Mouse (Mus musculus): ENCODE data around the gene Eef1akmt2. TPM values are rescaled to one million over a fixed set of nuclear protein-coding genes. Genes with fewer than 3 reads are reported as not detected.

Gene Eef1akmt2
- polyA plus RNA-seq, 1 experiment from 2014 or later: 78.3 TPM

DNA sequence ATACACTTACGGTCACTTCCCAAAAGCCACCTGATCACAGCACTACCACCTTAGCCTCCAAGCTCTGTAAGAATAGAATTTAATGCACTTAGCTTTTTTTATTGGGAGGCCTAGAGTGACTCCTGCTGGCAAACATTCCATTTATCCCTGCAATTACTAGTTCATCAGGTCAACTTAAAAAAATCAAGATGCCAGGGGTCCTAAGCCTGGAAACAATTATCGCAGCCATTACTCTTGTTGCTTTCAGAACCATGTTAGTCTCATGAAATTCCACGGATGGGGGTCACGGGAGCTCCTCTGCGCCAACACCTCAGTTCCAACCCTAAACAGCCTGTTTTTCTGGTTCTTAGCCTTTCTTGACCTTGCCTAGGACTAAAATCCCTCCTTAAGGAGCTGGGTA lies 37.4 kb downstream of the Eef1akmt2 start:
- Histone ChIP-seq H3K27me3 (no peaks in the 10 kb centered on the region), H3K36me3 (no peaks in the 10 kb centered on the region), H3K9ac (no peak overlapping the region), H3K9me3 (no peaks in the 10 kb centered on the region), H3K4me1 (peaks cover 52% of the 10 kb centered on the region), H3K27ac (no peak overlapping the region), H3K4me3 (no peak overlapping the region), H3K4me2 (replicated peaks) (peak overlapping the region; percentile 22)
- ATAC-seq (ENCODE audit: low FRiP score, low read depth): no peak
- WGBS: 14% methylated on average over 5 of the region's 5 CpGs

GRCm38 (mm10) chr7:132814089-132814450 lies 38.4 kb downstream of the Eef1akmt2 start:
- Histone ChIP-seq H3K36me3 (no peaks in the 10 kb centered on the region), H3K4me3 (peak overlapping the region; percentile 66), H3K4me2 (replicated peaks) (peak overlapping the region; percentile 86), H3K4me1 (peaks cover 62% of the 10 kb centered on the region), H3K9me3 (no peaks in the 10 kb centered on the region), H3K27ac (peak overlapping the region; percentile 94), H3K27me3 (no peaks in the 10 kb centered on the region), H3K9ac (peak overlapping the region; percentile 91)
- WGBS: under 1% methylated on average over 7 of the region's 7 CpGs
- peak; percentile 4; the same call in 1 of the 2 replicates for ATAC-seq (ENCODE audit: low FRiP score, low read depth)

- no peaks in the 10 kb centered on the region for H3K27me3 ChIP-seq
- H3K4me3 ChIP-seq: peak within 1 kb of the TSS; percentile 66
- peak within 1 kb of the TSS; percentile 86 for H3K4me2 ChIP-seq (replicated peaks)
- H3K9ac ChIP-seq: peak within 1 kb of the TSS; percentile 91
- no peaks in the 10 kb centered on the region for H3K36me3 ChIP-seq
- H3K9me3 ChIP-seq: no peaks in the 10 kb centered on the region
- H3K4me1 ChIP-seq: peaks cover 67% of the 10 kb centered on the region
- ATAC-seq (ENCODE audit: low FRiP score, low read depth): peak; percentile 55
- WGBS: under 1% methylated on average over 68 of the region's 85 CpGs
- peak within 1 kb of the TSS; percentile 94 for H3K27ac ChIP-seq
Observed at GRCm38 (mm10) chr7:132813416-132814088, 38.9 kb downstream of the Eef1akmt2 start, which contains the start of gene Fam53b. Gene Fam53b (minus strand): TSS chr7:132813886.

DNA sequence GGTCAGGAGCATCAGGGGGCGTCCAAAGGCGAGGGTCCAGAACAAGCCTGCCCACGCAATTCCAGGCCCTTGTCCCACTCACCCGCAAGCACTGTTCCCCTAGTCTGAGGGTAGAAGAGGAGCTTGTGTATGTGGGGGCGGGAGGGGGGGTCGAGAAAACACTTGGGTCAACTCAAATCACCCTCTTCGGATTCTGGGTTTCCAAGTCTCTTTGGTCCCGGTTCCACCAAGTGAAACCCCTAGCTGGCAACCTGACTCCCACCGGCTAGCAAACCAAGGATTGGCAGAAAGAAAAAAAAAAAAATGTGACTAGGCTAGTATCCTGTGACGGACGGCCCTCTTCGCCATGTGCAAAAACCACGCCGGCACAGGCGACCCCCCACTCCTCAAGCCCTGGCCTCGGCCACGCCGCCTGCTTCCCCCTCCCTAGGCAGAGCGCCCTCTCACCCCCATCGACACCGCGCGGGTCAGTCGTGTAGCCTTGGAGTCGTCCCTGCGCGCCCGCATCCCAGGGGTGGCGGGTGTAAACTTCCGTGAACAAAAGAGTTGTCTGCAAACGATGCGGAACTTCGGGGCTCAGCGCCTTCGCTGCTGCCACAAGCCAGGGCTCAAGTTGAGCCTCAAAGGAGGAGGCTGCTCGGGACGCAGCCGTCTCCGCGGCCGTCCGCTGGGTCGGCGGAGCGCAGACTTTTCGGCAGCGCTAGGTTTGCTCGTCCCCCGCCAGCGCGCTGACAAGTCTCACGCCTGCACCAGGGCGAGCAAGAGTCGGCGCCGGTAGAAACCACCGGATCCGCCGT lies 39.7 kb downstream of the Eef1akmt2 start:
- Histone ChIP-seq H3K9ac (peak overlapping the region; percentile 91), H3K27me3 (no peaks in the 10 kb centered on the region), H3K36me3 (no peaks in the 10 kb centered on the region), H3K4me3 (peak overlapping the region; percentile 66), H3K27ac (peak overlapping the region; percentile 94), H3K4me1 (peaks cover 71% of the 10 kb centered on the region), H3K9me3 (no peaks in the 10 kb centered on the region), H3K4me2 (replicated peaks) (peak overlapping the region; percentile 86)
- 0 out of 2 replicates have a peak, but pooled peaks have one; percentile 7 for ATAC-seq (ENCODE audit: low FRiP score, low read depth)
- under 1% methylated on average over 59 of the region's 59 CpGs for WGBS

DNA sequence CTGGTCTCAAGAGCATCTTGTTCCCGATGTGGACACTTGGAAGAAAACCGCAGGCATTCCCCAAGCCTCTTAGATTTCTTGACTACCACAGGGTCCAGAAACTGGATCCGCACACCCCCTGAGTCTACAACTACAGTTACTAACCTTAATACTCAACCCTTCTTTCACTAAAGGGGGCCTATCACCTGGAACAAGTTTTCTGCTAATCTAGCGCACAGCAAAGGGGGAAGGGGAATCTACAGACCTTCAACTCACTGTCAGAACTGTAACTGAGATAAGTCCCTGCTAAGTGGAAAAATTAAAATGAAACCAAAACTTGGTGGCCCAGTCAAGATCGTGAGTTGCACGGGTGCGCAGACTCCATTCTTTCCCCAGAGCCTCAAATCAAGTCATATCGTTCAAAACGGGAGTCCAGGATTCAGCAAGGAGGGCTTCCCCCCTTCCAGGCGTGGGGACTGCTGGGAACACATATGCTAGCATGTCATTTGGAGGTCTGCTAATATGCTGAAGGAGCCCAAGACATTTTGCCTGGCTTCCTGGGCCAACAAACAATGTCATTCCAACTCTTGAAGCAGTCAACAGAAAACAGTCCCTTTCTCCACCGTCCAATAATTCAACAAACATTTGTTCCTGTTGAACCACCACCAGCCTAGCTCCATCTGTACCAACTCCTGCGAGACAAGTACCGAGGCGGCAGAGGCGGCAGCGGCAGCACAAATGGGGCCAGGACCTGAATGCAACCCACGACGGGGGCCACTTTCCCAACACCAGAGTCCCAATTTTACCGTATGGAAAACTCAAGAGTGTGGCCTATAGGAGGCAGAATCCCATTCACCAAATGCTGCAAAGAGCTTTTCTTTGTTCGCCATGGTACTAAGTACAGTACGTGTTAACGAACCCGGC lies 40.5 kb downstream of the Eef1akmt2 start:
- H3K4me3 ChIP-seq: peak overlapping the region; percentile 66

GRCm38 (mm10) chr7:132810879-132811278 lies 41.6 kb downstream of the Eef1akmt2 start:
- ATAC-seq (ENCODE audit: low FRiP score, low read depth): peak; percentile 28; the same call in 1 of the 2 replicates
- H3K9ac ChIP-seq: no peak overlapping the region
- WGBS: 21% methylated on average over 1 of the region's 1 CpGs
- H3K9me3 ChIP-seq: no peaks in the 10 kb centered on the region
- peak overlapping the region; percentile 85 for H3K27ac ChIP-seq
- H3K4me2 ChIP-seq (replicated peaks): peak overlapping the region; percentile 86
- H3K27me3 ChIP-seq: no peaks in the 10 kb centered on the region
- 0 out of 2 replicates have a peak, but pooled peaks cover 11% of the 10 kb centered on the region for H3K36me3 ChIP-seq
- peaks cover 86% of the 10 kb centered on the region for H3K4me1 ChIP-seq
- H3K4me3 ChIP-seq: peak overlapping the region; percentile 66

More for the DNA sequence above, 40.5 kb downstream of the Eef1akmt2 start:
- no peaks in the 10 kb centered on the region for H3K27me3 ChIP-seq
- no peak for ATAC-seq (ENCODE audit: low FRiP score, low read depth)
- H3K4me2 ChIP-seq (replicated peaks): peak overlapping the region; percentile 86
- peak overlapping the region; percentile 91 for H3K9ac ChIP-seq
- WGBS: 8% methylated on average over 23 of the region's 23 CpGs
- H3K9me3 ChIP-seq: no peaks in the 10 kb centered on the region
- H3K4me1 ChIP-seq: peaks cover 79% of the 10 kb centered on the region
- H3K27ac ChIP-seq: peak overlapping the region; percentile 94; the same call in 1 of the 2 replicates
- 0 out of 2 replicates have a peak, but pooled peaks cover 3% of the 10 kb centered on the region for H3K36me3 ChIP-seq

GRCm38 (mm10) chr7:132810368-132810767 lies 42.1 kb downstream of the Eef1akmt2 start:
- Histone ChIP-seq H3K4me1 (peaks cover 83% of the 10 kb centered on the region), H3K4me2 (replicated peaks) (peak overlapping the region; percentile 86), H3K9me3 (no peaks in the 10 kb centered on the region), H3K4me3 (peak overlapping the region; percentile 66), H3K9ac (peak overlapping the region; percentile 40; the same call in 1 of the 2 replicates), H3K27ac (peak overlapping the region; percentile 85), H3K27me3 (no peaks in the 10 kb centered on the region), H3K36me3 (0 out of 2 replicates have a peak, but pooled peaks cover 11% of the 10 kb centered on the region)
- 8% methylated on average over 6 of the region's 6 CpGs for WGBS
- ATAC-seq (ENCODE audit: low FRiP score, low read depth): no peak

- H3K27me3 ChIP-seq: no peaks in the 10 kb centered on the region
- H3K36me3 ChIP-seq: 0 out of 2 replicates have a peak, but pooled peaks cover 11% of the 10 kb centered on the region
- H3K4me2 ChIP-seq (replicated peaks): peak overlapping the region; percentile 86
- 27% methylated on average over 6 of the region's 6 CpGs for WGBS
- peak overlapping the region; percentile 54; the same call in 1 of the 2 replicates for H3K9ac ChIP-seq
- peaks cover 80% of the 10 kb centered on the region for H3K4me1 ChIP-seq
- peak overlapping the region; percentile 85; the same call in 1 of the 2 replicates for H3K27ac ChIP-seq
- 0 out of 2 replicates have a peak overlapping the region, but pooled peaks have one; percentile 10 for H3K4me3 ChIP-seq
- no peak for ATAC-seq (ENCODE audit: low FRiP score, low read depth)
- no peaks in the 10 kb centered on the region for H3K9me3 ChIP-seq
Observed at GRCm38 (mm10) chr7:132809721-132810120, 42.8 kb downstream of the Eef1akmt2 start.

DNA sequence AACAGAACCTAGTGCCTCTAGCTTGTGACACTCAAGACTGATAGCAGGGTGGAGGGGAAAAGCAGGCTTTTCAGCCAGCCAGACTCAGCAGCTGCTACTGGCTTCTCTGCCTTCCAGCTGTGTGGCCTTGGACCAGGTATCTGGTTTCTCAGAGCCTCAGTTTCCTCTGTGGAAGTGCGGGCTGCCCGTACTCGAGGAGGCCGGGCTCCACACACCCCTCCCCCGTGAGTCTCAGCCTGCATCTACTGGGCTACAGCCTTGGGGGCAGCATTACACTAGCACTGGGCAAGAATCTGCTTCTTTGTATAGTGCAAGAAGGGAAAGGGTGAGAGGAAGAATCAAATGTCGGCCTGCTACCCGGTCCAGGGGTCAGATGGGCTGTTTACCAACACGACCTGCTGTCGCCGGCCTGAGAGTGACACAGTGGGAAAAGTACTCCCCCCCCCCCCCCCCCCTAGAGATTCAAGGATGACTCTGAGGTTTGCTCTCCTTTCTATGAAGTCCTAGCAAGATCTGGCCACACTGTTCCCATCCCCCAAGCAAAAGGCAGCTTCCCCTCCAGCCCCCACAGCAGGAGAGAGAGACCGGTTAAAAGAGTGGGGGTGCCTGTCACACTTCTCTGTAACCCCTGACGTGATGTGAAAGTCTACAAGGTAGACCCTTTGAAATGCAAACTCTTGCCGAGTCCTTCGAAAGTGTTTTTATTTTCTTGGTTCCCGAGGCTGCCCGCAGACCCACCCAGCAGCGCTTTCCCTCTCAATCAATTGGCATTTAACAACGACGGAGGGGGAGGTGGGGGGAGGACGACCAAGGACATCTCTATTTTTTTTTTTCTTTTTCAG lies 43.4 kb downstream of the Eef1akmt2 start:
- Histone ChIP-seq H3K4me2 (replicated peaks) (peak overlapping the region; percentile 86), H3K27ac (peak overlapping the region; percentile 85; the same call in 1 of the 2 replicates), H3K4me3 (peak overlapping the region; percentile 10), H3K36me3 (0 out of 2 replicates have a peak, but pooled peaks cover 11% of the 10 kb centered on the region), H3K9ac (peak overlapping the region; percentile 54; the same call in 1 of the 2 replicates), H3K4me1 (peaks cover 80% of the 10 kb centered on the region), H3K9me3 (no peaks in the 10 kb centered on the region), H3K27me3 (no peaks in the 10 kb centered on the region)
- ATAC-seq (ENCODE audit: low FRiP score, low read depth): peak; percentile 31; the same call in 1 of the 2 replicates
- WGBS: 3% methylated on average over 20 of the region's 20 CpGs

GRCm38 (mm10) chr7:132808051-132808796 lies 44.2 kb downstream of the Eef1akmt2 start:
- Histone ChIP-seq H3K9ac (peak overlapping the region; percentile 54), H3K4me1 (peaks cover 86% of the 10 kb centered on the region), H3K9me3 (no peaks in the 10 kb centered on the region), H3K36me3 (0 out of 2 replicates have a peak, but pooled peaks cover 11% of the 10 kb centered on the region), H3K4me2 (replicated peaks) (peak overlapping the region; percentile 86), H3K4me3 (no peak overlapping the region), H3K27me3 (no peaks in the 10 kb centered on the region), H3K27ac (peak overlapping the region; percentile 85; the same call in 1 of the 2 replicates)
- 35% methylated on average over 7 of the region's 7 CpGs for WGBS
- ATAC-seq (ENCODE audit: low FRiP score, low read depth): no peak
